In genomic region chr11:101335685-101336084, GRCm38 (mm10) we compare ENCODE assay signal across 17 mouse cellular contexts. TPM values are rescaled to one million over a fixed set of nuclear protein-coding genes. Genes with fewer than 3 reads are reported as not detected.
DNase-seq lines count a peak whose midpoint lies in the region; ATAC-seq and TF ChIP-seq lines count a peak whose summit lies in the region.
"Had no signal": no experiment of that assay in that cellular context is flagged by ENCODE, and none has a peak within 500 bp of the region (broad histone marks: within the 10 kb centered on the region; RNA-seq: fewer than 3 reads in every experiment).

No protein-coding gene starts in this region.

- TF ChIP-seq POLR2A in liver, adult 2 months (IDR thresholded peaks at IDR 0.05; ENCODE audit: extremely low read depth, insufficient read depth, low read length), result no peak
- TF ChIP-seq POLR2A in bone marrow, adult 2 months (IDR thresholded peaks at IDR 0.05; ENCODE audit: borderline replicate concordance, control insufficient read depth, low read depth, low read length), result no peak

- H3K4me3 ChIP-seq in gastrocnemius, adult 2 months, result peak overlapping the region; percentile 23
- H3K4me3 ChIP-seq in liver, adult 2 months (ENCODE audit: insufficient read depth, low read depth, low read length), result no peak overlapping the region
- no peak overlapping the region for H3K4me3 ChIP-seq in liver, embryonic 11.5 days (ENCODE audit: low read depth, low read length)
- H3K4me3 ChIP-seq in bone marrow, adult 2 months (replicated peaks; ENCODE audit: control insufficient read depth, low read depth, low read length), result no peak overlapping the region
- H3K4me3 ChIP-seq: erythroblast, embryonic 14.5 days; heart, embryonic 13.5 days; limb, embryonic 12.5 days had no signal

- no peak for DNase-seq in gastrocnemius, adult 2 months
- DNase-seq in gastrocnemius, adult 18-20 months (ENCODE audit: low spot score), result no peak
- DNase-seq in liver, adult 2 months (ENCODE audit: extremely low read depth, low read depth, low spot score), result no peak
- DNase-seq in liver, embryonic 11.5 days (ENCODE audit: low spot score), result no peak
- DNase-seq in A20 (ENCODE audit: low read depth, low spot score), result peak; percentile 13
- no peak for DNase-seq in urinary bladder, postnatal 4 days (ENCODE audit: low spot score in 2 of 2)
- DNase-seq: cerebellum, postnatal 10 days; gastrocnemius, postnatal 36 days; right cerebral cortex, adult 18-20 months had no signal

- no peak overlapping the region for H3K9ac ChIP-seq in liver, adult 2 months (ENCODE audit: low read depth, low read length)
- H3K9ac ChIP-seq in liver, embryonic 11.5 days (ENCODE audit: low read depth, low read length), result no peak overlapping the region
- H3K9ac ChIP-seq: heart, embryonic 13.5 days; limb, embryonic 12.5 days had no signal

- H3K4me2 ChIP-seq in liver, embryonic 11.5 days, result no peak overlapping the region
- H3K4me2 ChIP-seq: heart, embryonic 13.5 days; limb, embryonic 12.5 days had no signal

- no peaks in the 10 kb centered on the region for H3K27me3 ChIP-seq in liver, adult 2 months (ENCODE audit: control insufficient read depth, insufficient read depth, low read length)
- H3K27me3 ChIP-seq in liver, embryonic 11.5 days (replicated peaks; ENCODE audit: control insufficient read depth, insufficient read depth, low read length), result no peaks in the 10 kb centered on the region
- H3K27me3 ChIP-seq: heart, embryonic 13.5 days; limb, embryonic 12.5 days had no signal

- peaks cover 1% of the 10 kb centered on the region; the same call in 1 of the 2 replicates for H3K4me1 ChIP-seq in liver, adult 2 months (ENCODE audit: control insufficient read depth, insufficient read depth, low read length)
- peaks cover 9% of the 10 kb centered on the region for H3K4me1 ChIP-seq in liver, embryonic 11.5 days (replicated peaks; ENCODE audit: control insufficient read depth, insufficient read depth, low read length)
- no peaks in the 10 kb centered on the region for H3K4me1 ChIP-seq in bone marrow, adult 2 months (ENCODE audit: control insufficient read depth, insufficient read depth, low read length)

- no peaks in the 10 kb centered on the region for H3K9me3 ChIP-seq in liver, embryonic 11.5 days (ENCODE audit: control insufficient read depth, low read length)
- H3K9me3 ChIP-seq: heart, embryonic 13.5 days; limb, embryonic 12.5 days had no signal

- intact Hi-C loops in gastrocnemius, adult 2 months (cut with DNase I), result no loop called here

- no peaks in the 10 kb centered on the region for H3K79me2 ChIP-seq in liver, adult 2 months (ENCODE audit: control insufficient read depth, insufficient read depth, low read length)

- no peak overlapping the region for H3K27ac ChIP-seq in gastrocnemius, adult 2 months
- H3K27ac ChIP-seq in liver, adult 2 months (replicated peaks; ENCODE audit: insufficient read depth, low read depth, low read length), result no peak overlapping the region
- H3K27ac ChIP-seq in liver, embryonic 11.5 days (ENCODE audit: low read depth, low read length), result no peak overlapping the region
- H3K27ac ChIP-seq in bone marrow, adult 2 months (ENCODE audit: control insufficient read depth, insufficient read depth, low read depth, low read length, poor library complexity), result no peak overlapping the region
- H3K27ac ChIP-seq: heart, embryonic 13.5 days; limb, embryonic 12.5 days had no signal

- peak; percentile 17; the same call in 1 of the 2 replicates for TF ChIP-seq CTCF in gastrocnemius, adult 2 months (IDR thresholded peaks at IDR 0.05)
- TF ChIP-seq CTCF in liver, adult 2 months (IDR thresholded peaks at IDR 0.05; ENCODE audit: low read depth, low read length), result peak; percentile 72
- TF ChIP-seq CTCF in bone marrow, adult 2 months (IDR thresholded peaks at IDR 0.05; ENCODE audit: control insufficient read depth, insufficient read depth, low read length), result 0 out of 2 replicates have a peak, but pooled peaks have one; percentile 8

- ATAC-seq in liver, embryonic 11.5 days (replicated peaks; ENCODE audit: low FRiP score), result no peak
- ATAC-seq in frontal cortex, adult (ENCODE audit: low TSS enrichment), result no peak

- 77% methylated on average over 9 of the region's 9 CpGs for WGBS in liver, adult 2 months
- WGBS in liver, embryonic 11.5 days, result 81% methylated on average over 9 of the region's 9 CpGs
- WGBS in bone marrow, adult 2 months, result 77% methylated on average over 9 of the region's 9 CpGs

- H3K36me3 ChIP-seq in liver, adult 2 months (ENCODE audit: control insufficient read depth, insufficient read depth, low read length), result no peaks in the 10 kb centered on the region
- H3K36me3 ChIP-seq in liver, embryonic 11.5 days (ENCODE audit: control insufficient read depth, insufficient read depth, low read length), result no peaks in the 10 kb centered on the region
- H3K36me3 ChIP-seq: heart, embryonic 13.5 days; limb, embryonic 12.5 days had no signal

RNA-seq across cellular contexts. Expression of gene Aoc3, which starts 5.3 kb away (rescaled TPM):
- total RNA-seq in gastrocnemius, adult 2 months (2021), result 1 to 10 TPM; 4.0 to 6.1 TPM
- 1 to 10 TPM; 5.3 to 9.6 TPM for total RNA-seq in gastrocnemius, adult 18-20 months (2021)
- 0.13 and 0.18 TPM in 2 replicates for total RNA-seq in liver, adult 2 months (2014; rRNA removed)
- polyA plus RNA-seq in liver, adult 2 months (2012; rRNA removed), result 0.05 and 0.16 TPM in 2 replicates
- polyA plus RNA-seq in liver, embryonic 11.5 days (2014; fragmentation: Nextera tagmentation; extraction: Ambion mirVana), result 0.08 TPM in 1 of 2 replicates, not detected in the other
- 0.82 and 1.0 TPM in 2 replicates for polyA plus RNA-seq in bone marrow, adult 2 months (2011; ENCODE audit: insufficient read depth, insufficient read length, low replicate concordance, missing spikeins)
- total RNA-seq: neutrophil, adult 5-6 weeks had no signal
- polyA plus RNA-seq: hindbrain, embryonic 11.5 days had no signal

RNA-seq across cellular contexts. Expression of gene Aoc2, which starts 10.8 kb away (rescaled TPM):
- total RNA-seq in gastrocnemius, adult 2 months (2021), result 1 to 10 TPM in 1 of 2 experiments, under 1 TPM in 1; 0.64 to 1.4 TPM
- total RNA-seq in gastrocnemius, adult 18-20 months (2021), result 1 to 10 TPM; 1.0 to 1.1 TPM
- total RNA-seq in liver, adult 2 months (2014; rRNA removed), result 0.40 and 0.46 TPM in 2 replicates
- polyA plus RNA-seq in liver, adult 2 months (2012; rRNA removed), result 0.91 and 1.7 TPM in 2 replicates
- polyA plus RNA-seq in liver, embryonic 11.5 days (2014; fragmentation: Nextera tagmentation; extraction: Ambion mirVana), result 2.9 and 3.2 TPM in 2 replicates
- polyA plus RNA-seq in bone marrow, adult 2 months (2011; ENCODE audit: insufficient read depth, insufficient read length, low replicate concordance, missing spikeins), result 11.0 and 12.4 TPM in 2 replicates

RNA-seq across cellular contexts. Expression of gene Psme3, which starts 19.7 kb away (rescaled TPM):
- 10 to 100 TPM; 70.0 to 71.6 TPM for total RNA-seq in gastrocnemius, adult 2 months (2021)
- 10 to 100 TPM; 66.4 to 81.3 TPM for total RNA-seq in gastrocnemius, adult 18-20 months (2021)
- 15.8 and 16.8 TPM in 2 replicates for total RNA-seq in liver, adult 2 months (2014; rRNA removed)
- polyA plus RNA-seq in liver, adult 2 months (2012; rRNA removed), result 34.5 and 37.9 TPM in 2 replicates
- polyA plus RNA-seq in liver, embryonic 11.5 days (2014; fragmentation: Nextera tagmentation; extraction: Ambion mirVana), result 201 and 221 TPM in 2 replicates
- polyA plus RNA-seq in bone marrow, adult 2 months (2011; ENCODE audit: insufficient read depth, insufficient read length, low replicate concordance, missing spikeins), result 114 and 148 TPM in 2 replicates

RNA-seq across cellular contexts. Expression of gene G6pc, which starts 31.7 kb away (rescaled TPM):
- not detected for total RNA-seq in gastrocnemius, adult 2 months (2021)
- total RNA-seq in gastrocnemius, adult 18-20 months (2021), result not detected
- 121 and 144 TPM in 2 replicates for total RNA-seq in liver, adult 2 months (2014; rRNA removed)
- 115 and 146 TPM in 2 replicates for polyA plus RNA-seq in liver, adult 2 months (2012; rRNA removed)
- polyA plus RNA-seq in liver, embryonic 11.5 days (2014; fragmentation: Nextera tagmentation; extraction: Ambion mirVana), result not detected in 2 replicates
- polyA plus RNA-seq in bone marrow, adult 2 months (2011; ENCODE audit: insufficient read depth, insufficient read length, low replicate concordance, missing spikeins), result not detected in 2 replicates
- total RNA-seq: gastrocnemius, postnatal 36 days; neutrophil, adult 5-6 weeks had no signal
- polyA plus RNA-seq: erythroblast, embryonic 14.5 days; heart, embryonic 13.5 days; hindbrain, embryonic 11.5 days; limb, embryonic 12.5 days; lung, embryonic 16.5 days had no signal

RNA-seq across cellular contexts. Expression of gene Becn1, which starts 33.6 kb away (rescaled TPM):
- 10 to 100 TPM; 79.6 to 85.8 TPM for total RNA-seq in gastrocnemius, adult 2 months (2021)
- 10 to 100 TPM; 85.6 to 95.6 TPM for total RNA-seq in gastrocnemius, adult 18-20 months (2021)
- total RNA-seq in liver, adult 2 months (2014; rRNA removed), result 43.8 and 57.8 TPM in 2 replicates
- 43.1 and 50.8 TPM in 2 replicates for polyA plus RNA-seq in liver, adult 2 months (2012; rRNA removed)
- 134 and 148 TPM in 2 replicates for polyA plus RNA-seq in liver, embryonic 11.5 days (2014; fragmentation: Nextera tagmentation; extraction: Ambion mirVana)
- polyA plus RNA-seq in bone marrow, adult 2 months (2011; ENCODE audit: insufficient read depth, insufficient read length, low replicate concordance, missing spikeins), result 144 and 173 TPM in 2 replicates

Comparison
In these comparisons a context has a peak if more than half of its experiments do, and no peak if none do; other contexts are left out.
1. CTCF ChIP-seq: peak in every context shown above with its lines; median percentile 72 in liver, adult 2 months; 17 in gastrocnemius, adult 2 months; 8 in bone marrow, adult 2 months.